ENCODE assay signal across 15 mouse cellular contexts in the genomic region with DNA sequence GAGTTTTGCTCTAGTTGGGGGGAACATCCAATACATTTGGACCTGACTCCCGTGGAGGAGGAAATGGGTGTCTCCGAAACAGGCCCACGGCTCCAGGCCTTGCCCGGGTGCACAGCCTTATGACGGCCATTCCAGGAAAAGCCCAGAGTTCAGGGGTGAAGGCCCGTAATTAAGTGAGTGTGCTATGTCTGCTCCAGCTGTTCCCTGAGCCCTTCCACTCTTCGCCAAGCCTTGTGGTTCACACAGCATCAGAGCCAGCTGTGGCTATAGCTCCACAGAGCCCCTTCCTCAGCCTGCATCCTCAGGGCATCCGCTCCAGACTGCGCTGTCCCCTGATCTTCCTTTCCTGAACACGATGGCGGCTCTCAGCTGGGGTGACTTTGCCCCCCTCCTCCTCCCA.
DNase-seq lines count a peak whose midpoint lies in the region; ATAC-seq and TF ChIP-seq lines count a peak whose summit lies in the region.
"Had no signal": no experiment of that assay in that cellular context is flagged by ENCODE, and none has a peak within 500 bp of the region (broad histone marks: within the 10 kb centered on the region; RNA-seq: fewer than 3 reads in every experiment).

No protein-coding gene starts in this region.

- no peaks in the 10 kb centered on the region for H3K27me3 ChIP-seq in forebrain, embryonic 10.5 days (ENCODE audit: poor library complexity, severe bottlenecking)
- H3K27me3 ChIP-seq in forebrain, embryonic 14.5 days (replicated peaks; ENCODE audit: control insufficient read depth, insufficient read depth, low read length): no peaks in the 10 kb centered on the region
- no peaks in the 10 kb centered on the region for H3K27me3 ChIP-seq in intestine, postnatal 0 days (replicated peaks; ENCODE audit: control insufficient read depth, insufficient read depth, low read length)
- H3K27me3 ChIP-seq: heart, embryonic 13.5 days; limb, embryonic 12.5 days had no signal

- H3K36me3 ChIP-seq in forebrain, embryonic 10.5 days (replicated peaks): no peaks in the 10 kb centered on the region
- H3K36me3 ChIP-seq in forebrain, embryonic 14.5 days (ENCODE audit: control insufficient read depth, insufficient read depth, low read length): no peaks in the 10 kb centered on the region
- H3K36me3 ChIP-seq in intestine, postnatal 0 days (ENCODE audit: control insufficient read depth, insufficient read depth): no peaks in the 10 kb centered on the region
- H3K36me3 ChIP-seq: heart, embryonic 13.5 days; limb, embryonic 12.5 days; liver, embryonic 15.5 days had no signal

- H3K9me3 ChIP-seq in forebrain, embryonic 10.5 days: no peaks in the 10 kb centered on the region
- no peaks in the 10 kb centered on the region for H3K9me3 ChIP-seq in forebrain, embryonic 14.5 days (replicated peaks; ENCODE audit: control insufficient read depth, low read length)
- H3K9me3 ChIP-seq in intestine, postnatal 0 days (ENCODE audit: control insufficient read depth): no peaks in the 10 kb centered on the region
- H3K9me3 ChIP-seq: heart, embryonic 13.5 days; liver, embryonic 15.5 days had no signal

- no peak overlapping the region for H3K4me3 ChIP-seq in forebrain, embryonic 10.5 days
- no peak overlapping the region for H3K4me3 ChIP-seq in forebrain, embryonic 14.5 days (ENCODE audit: low read depth, low read length)
- no peak overlapping the region for H3K4me3 ChIP-seq in lung, adult 2 months (replicated peaks; ENCODE audit: extremely low read depth, low read depth, low read length)
- no peak overlapping the region for H3K4me3 ChIP-seq in intestine, postnatal 0 days (ENCODE audit: low read depth, low read length)
- H3K4me3 ChIP-seq: heart, embryonic 13.5 days; limb, embryonic 12.5 days; liver, embryonic 15.5 days had no signal

- peaks cover 39% of the 10 kb centered on the region for H3K4me1 ChIP-seq in forebrain, embryonic 10.5 days
- H3K4me1 ChIP-seq in forebrain, embryonic 14.5 days (ENCODE audit: control insufficient read depth, insufficient read depth, low read length): peaks cover 9% of the 10 kb centered on the region; the same call in 1 of the 2 replicates
- H3K4me1 ChIP-seq in lung, adult 2 months (ENCODE audit: control insufficient read depth, insufficient read depth, low read length): peaks cover 7% of the 10 kb centered on the region
- no peaks in the 10 kb centered on the region for H3K4me1 ChIP-seq in intestine, postnatal 0 days (replicated peaks; ENCODE audit: control insufficient read depth, insufficient read depth, low read length)
- H3K4me1 ChIP-seq: liver, embryonic 15.5 days had no signal

- WGBS in forebrain, embryonic 10.5 days: 70% methylated on average over 11 of the region's 11 CpGs
- WGBS in forebrain, embryonic 14.5 days: 87% methylated on average over 11 of the region's 11 CpGs
- 65% methylated on average over 11 of the region's 11 CpGs for WGBS in lung, adult 2 months
- WGBS in intestine, postnatal 0 days: 70% methylated on average over 11 of the region's 11 CpGs

- no peak overlapping the region for H3K4me2 ChIP-seq in forebrain, embryonic 14.5 days (ENCODE audit: low read length)
- H3K4me2 ChIP-seq in intestine, postnatal 0 days (replicated peaks; ENCODE audit: low read depth): no peak overlapping the region
- H3K4me2 ChIP-seq: heart, embryonic 13.5 days; limb, embryonic 12.5 days; liver, embryonic 15.5 days; midbrain, embryonic 11.5 days had no signal

- no peak for TF ChIP-seq CTCF in lung, adult 2 months (IDR thresholded peaks at IDR 0.05; ENCODE audit: insufficient read depth, low read length)
- no peak for TF ChIP-seq CTCF in intestine, postnatal 0 days (IDR thresholded peaks at IDR 0.05; ENCODE audit: low read depth)

- peak overlapping the region; percentile 56 for H3K27ac ChIP-seq in forebrain, embryonic 10.5 days
- H3K27ac ChIP-seq in forebrain, embryonic 14.5 days (ENCODE audit: low read depth, low read length): no peak overlapping the region
- H3K27ac ChIP-seq in intestine, postnatal 0 days (ENCODE audit: low read depth, low read length): no peak overlapping the region
- H3K27ac ChIP-seq: heart, embryonic 13.5 days; limb, embryonic 12.5 days; liver, embryonic 15.5 days had no signal

- no peak for DNase-seq in forebrain, embryonic 10.5 days (ENCODE audit: extremely low spot score, low spot score)
- no peak for DNase-seq in forebrain, embryonic 14.5 days (ENCODE audit: low spot score)
- DNase-seq in lung, adult 18-20 months: peak; percentile 49 to 60
- no peak for DNase-seq in lung, adult 2 months
- DNase-seq in lung, postnatal 10 days: peak; percentile 81
- no peak for DNase-seq in cerebellum, adult 9-10 months
- DNase-seq: cerebellum, postnatal 14 days; right cerebral cortex, postnatal 14 days; thymus, adult 2 months had no signal

- H3K9ac ChIP-seq in forebrain, embryonic 14.5 days (ENCODE audit: low read length): no peak overlapping the region
- H3K9ac ChIP-seq in intestine, postnatal 0 days (ENCODE audit: low read depth, low read length): no peak overlapping the region
- H3K9ac ChIP-seq: heart, embryonic 13.5 days; limb, embryonic 12.5 days; liver, embryonic 15.5 days had no signal

- ATAC-seq in forebrain, embryonic 14.5 days: no peak
- ATAC-seq in CD4-positive, CD25-positive, alpha-beta regulatory T cell, adult 4 months: peak; percentile 12
- no peak for ATAC-seq in intestine, postnatal 0 days

- TF ChIP-seq POLR2A in lung, adult 2 months (IDR thresholded peaks at IDR 0.05; ENCODE audit: borderline replicate concordance, extremely low read depth, low read depth, low read length): no peak

Comparison
In these comparisons a context has a peak if more than half of its experiments do, and no peak if none do; other contexts are left out.
1. DNase-seq: peak in lung, adult 18-20 months (2 of 2) and lung, postnatal 10 days (single experiment); none in forebrain, embryonic 10.5 days (single experiment), forebrain, embryonic 14.5 days (single experiment), lung, adult 2 months (single experiment) and cerebellum, adult 9-10 months (single experiment).